Mouse (Mus musculus): ENCODE data around the gene Fam89b. TPM values are rescaled to one million over a fixed set of nuclear protein-coding genes. Genes with fewer than 3 reads are reported as not detected.
A peak's percentile ranks its signal among the peaks of the same experiment; 100 is the strongest.

The Fam89b gene
- total and polyA plus RNA-seq, 2 experiments, result 6.8 to 56.6 TPM

DNA sequence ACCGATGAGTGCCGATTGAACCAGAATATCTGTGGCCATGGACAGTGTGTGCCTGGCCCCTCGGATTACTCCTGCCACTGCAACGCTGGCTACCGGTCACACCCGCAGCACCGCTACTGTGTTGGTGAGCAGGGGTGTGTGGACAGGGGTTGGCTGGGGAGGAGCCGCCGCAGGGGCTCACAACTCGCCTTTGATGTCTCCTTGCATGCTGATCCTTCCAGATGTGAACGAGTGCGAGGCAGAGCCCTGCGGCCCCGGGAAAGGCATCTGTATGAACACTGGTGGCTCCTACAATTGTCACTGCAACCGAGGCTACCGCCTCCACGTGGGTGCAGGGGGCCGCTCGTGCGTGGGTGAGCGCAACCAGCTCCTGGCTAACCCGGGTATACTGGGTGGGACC is 21.5 kb upstream of the Fam89b start:
- H3K79me2 ChIP-seq (ENCODE audit: control insufficient read depth, insufficient read depth, low read length), result no peaks in the 10 kb centered on the region
- no peak for TF ChIP-seq CTCF (IDR thresholded peaks at IDR 0.05; ENCODE audit: low read depth, low read length)
- H3K4me1 ChIP-seq (ENCODE audit: control insufficient read depth, insufficient read depth, low read length), result no peaks in the 10 kb centered on the region
- no peak overlapping the region for H3K27ac ChIP-seq (replicated peaks; ENCODE audit: insufficient read depth, low read depth, low read length)
- DNase-seq (ENCODE audit: extremely low read depth, low read depth, low spot score), result no peak
- no peak overlapping the region for H3K4me3 ChIP-seq (ENCODE audit: insufficient read depth, low read depth, low read length)
- WGBS, result 35% methylated on average over 22 of the region's 22 CpGs
- no peaks in the 10 kb centered on the region for H3K36me3 ChIP-seq (ENCODE audit: control insufficient read depth, insufficient read depth, low read length)
- H3K27me3 ChIP-seq (ENCODE audit: control insufficient read depth, insufficient read depth, low read length), result no peaks in the 10 kb centered on the region
- no peak overlapping the region for H3K9ac ChIP-seq (ENCODE audit: low read depth, low read length)

DNA sequence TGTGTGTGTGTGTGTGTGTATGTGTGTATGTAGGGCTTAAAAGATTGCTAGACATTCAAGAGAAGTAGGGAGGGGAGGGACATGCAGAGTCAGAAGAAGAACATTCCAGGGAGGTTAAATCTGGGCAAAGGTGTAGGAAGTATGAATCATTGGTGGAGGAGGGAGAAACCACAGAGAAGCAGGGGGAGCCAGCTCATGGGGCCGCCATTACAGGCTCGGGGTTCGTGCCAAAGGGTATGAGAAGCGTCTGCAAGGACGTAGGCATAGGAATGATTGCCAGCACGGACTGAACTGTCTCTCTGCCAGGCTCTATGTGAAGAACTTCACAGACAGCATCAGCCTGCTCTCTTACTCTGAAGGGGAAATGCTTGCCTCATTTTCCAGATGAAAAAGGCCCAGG is 20.0 kb upstream of the Fam89b start:
- TF ChIP-seq CTCF (IDR thresholded peaks at IDR 0.05; ENCODE audit: low read depth, low read length) (no peak), POLR2A (IDR thresholded peaks at IDR 0.05; ENCODE audit: extremely low read depth, insufficient read depth, low read length) (no peak)
- no peak overlapping the region for H3K4me3 ChIP-seq (ENCODE audit: insufficient read depth, low read depth, low read length)
- no peaks in the 10 kb centered on the region for H3K4me1 ChIP-seq (ENCODE audit: control insufficient read depth, insufficient read depth, low read length)
- no peaks in the 10 kb centered on the region for H3K79me2 ChIP-seq (ENCODE audit: control insufficient read depth, insufficient read depth, low read length)
- no peaks in the 10 kb centered on the region for H3K27me3 ChIP-seq (ENCODE audit: control insufficient read depth, insufficient read depth, low read length)
- WGBS, result 73% methylated on average over 6 of the region's 6 CpGs
- H3K9ac ChIP-seq (ENCODE audit: low read depth, low read length), result no peak overlapping the region
- no peaks in the 10 kb centered on the region for H3K36me3 ChIP-seq (ENCODE audit: control insufficient read depth, insufficient read depth, low read length)
- H3K27ac ChIP-seq (replicated peaks; ENCODE audit: insufficient read depth, low read depth, low read length), result no peak overlapping the region
- DNase-seq (ENCODE audit: extremely low read depth, low read depth, low spot score), result no peak

DNA sequence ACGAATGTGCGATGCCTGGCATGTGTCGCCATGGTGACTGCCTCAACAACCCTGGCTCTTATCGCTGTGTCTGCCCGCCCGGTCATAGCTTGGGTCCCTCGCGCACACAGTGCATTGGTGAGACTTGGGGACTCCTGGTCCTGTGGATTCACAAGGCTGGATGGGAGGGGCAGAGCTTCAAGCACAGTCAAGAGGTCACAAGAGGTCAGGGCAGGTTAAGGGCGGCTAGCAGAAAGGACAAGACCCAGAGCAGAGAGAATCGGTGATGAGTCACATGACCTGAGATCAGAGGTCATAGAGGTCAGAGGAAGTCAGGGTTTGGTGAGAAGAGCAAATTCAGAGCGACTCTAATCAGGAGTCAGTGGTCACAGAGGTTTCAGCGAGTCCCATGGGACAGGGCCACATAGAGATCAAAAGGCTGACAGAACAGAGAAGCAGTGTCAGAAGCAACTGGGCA is 17.5 kb upstream of the Fam89b start:
- TF ChIP-seq POLR2A (IDR thresholded peaks at IDR 0.05; ENCODE audit: extremely low read depth, insufficient read depth, low read length) (no peak), CTCF (IDR thresholded peaks at IDR 0.05; ENCODE audit: low read depth, low read length) (no peak)
- peaks cover 2% of the 10 kb centered on the region for H3K27me3 ChIP-seq (ENCODE audit: control insufficient read depth, insufficient read depth, low read length)

DNA sequence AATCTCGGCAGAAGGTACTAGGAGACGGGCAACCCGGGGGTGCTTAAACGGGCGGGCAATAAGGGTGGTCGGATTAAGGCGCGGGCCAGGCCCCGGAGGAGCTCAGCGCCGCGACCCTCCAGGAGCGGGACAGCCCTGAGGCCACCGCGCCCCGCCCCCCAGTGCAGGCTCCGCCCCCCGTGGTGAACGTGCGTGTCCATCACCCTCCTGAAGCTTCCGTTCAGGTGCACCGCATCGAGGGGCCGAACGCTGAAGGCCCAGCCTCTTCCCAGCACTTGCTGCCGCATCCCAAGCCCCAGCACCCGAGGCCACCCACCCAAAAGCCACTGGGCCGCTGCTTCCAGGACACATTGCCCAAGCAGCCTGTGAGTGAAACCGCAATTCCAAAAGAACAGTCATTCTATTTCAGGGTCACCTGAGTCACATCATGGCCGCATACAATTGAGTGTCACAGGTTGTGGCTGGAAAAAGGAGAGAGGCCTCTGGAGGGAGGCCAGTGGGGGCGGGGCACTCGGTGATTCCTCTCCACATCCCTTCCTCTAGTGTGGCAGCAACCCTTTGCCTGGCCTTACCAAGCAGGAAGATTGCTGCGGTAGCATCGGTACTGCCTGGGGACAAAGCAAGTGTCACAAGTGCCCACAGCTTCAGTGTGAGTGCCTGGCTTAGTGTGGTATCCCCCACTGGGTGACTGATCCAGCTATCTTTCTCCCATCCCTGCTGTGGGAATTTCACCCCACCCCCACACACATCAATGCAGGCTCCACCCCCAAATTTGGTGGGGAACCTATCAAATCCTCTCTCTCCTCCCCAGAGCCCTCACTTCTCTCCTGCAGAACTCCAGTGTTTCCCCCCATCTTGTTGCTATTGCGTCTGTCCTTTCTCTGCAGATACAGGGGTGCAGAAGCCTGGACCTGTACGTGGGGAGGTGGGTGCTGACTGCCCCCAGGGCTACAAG is 16.6 kb upstream of the Fam89b start:
- Histone ChIP-seq H3K36me3 (ENCODE audit: control insufficient read depth, insufficient read depth, low read length) (no peaks in the 10 kb centered on the region), H3K9ac (ENCODE audit: low read depth, low read length) (no peak overlapping the region), H3K4me3 (ENCODE audit: insufficient read depth, low read depth, low read length) (no peak overlapping the region), H3K27ac (replicated peaks; ENCODE audit: insufficient read depth, low read depth, low read length) (no peak overlapping the region), H3K79me2 (ENCODE audit: control insufficient read depth, insufficient read depth, low read length) (no peaks in the 10 kb centered on the region), H3K4me1 (ENCODE audit: control insufficient read depth, insufficient read depth, low read length) (no peaks in the 10 kb centered on the region), H3K27me3 (ENCODE audit: control insufficient read depth, insufficient read depth, low read length) (peaks cover 5% of the 10 kb centered on the region)
- no peak for DNase-seq (ENCODE audit: extremely low read depth, low read depth, low spot score)
- TF ChIP-seq POLR2A (IDR thresholded peaks at IDR 0.05; ENCODE audit: extremely low read depth, insufficient read depth, low read length), result no peak
- TF ChIP-seq CTCF (IDR thresholded peaks at IDR 0.05; ENCODE audit: low read depth, low read length), result no peak
- WGBS, result 16% methylated on average over 36 of the region's 36 CpGs

More for the DNA sequence above, 17.5 kb upstream of the Fam89b start:
- Histone ChIP-seq H3K9ac (ENCODE audit: low read depth, low read length) (no peak overlapping the region), H3K4me1 (ENCODE audit: control insufficient read depth, insufficient read depth, low read length) (no peaks in the 10 kb centered on the region), H3K79me2 (ENCODE audit: control insufficient read depth, insufficient read depth, low read length) (no peaks in the 10 kb centered on the region), H3K27ac (replicated peaks; ENCODE audit: insufficient read depth, low read depth, low read length) (no peak overlapping the region), H3K4me3 (ENCODE audit: insufficient read depth, low read depth, low read length) (no peak overlapping the region), H3K36me3 (ENCODE audit: control insufficient read depth, insufficient read depth, low read length) (no peaks in the 10 kb centered on the region)
- no peak for DNase-seq (ENCODE audit: extremely low read depth, low read depth, low spot score)
- WGBS, result 34% methylated on average over 12 of the region's 12 CpGs

DNA sequence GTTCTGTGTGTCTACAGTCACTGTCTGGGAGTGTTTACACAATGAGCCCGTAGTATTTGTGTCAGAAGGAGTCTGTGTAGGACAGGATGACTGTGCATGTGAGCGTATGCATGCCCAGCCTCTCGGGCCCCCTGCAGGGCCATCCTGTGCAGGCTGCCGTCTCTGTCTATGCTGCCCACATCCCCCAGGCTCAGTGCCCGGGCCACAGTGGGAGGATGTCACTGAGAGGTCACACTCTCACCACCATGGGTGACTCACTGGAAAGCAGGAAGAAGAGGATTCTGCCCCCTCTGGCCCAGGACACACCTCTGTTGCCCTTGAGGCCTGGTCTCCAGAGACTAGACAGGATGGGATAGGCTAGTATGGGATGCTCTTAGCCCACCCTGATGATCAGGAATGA is 14.1 kb upstream of the Fam89b start:
- WGBS, result 81% methylated on average over 5 of the region's 5 CpGs
- no peak for DNase-seq (ENCODE audit: extremely low read depth, low read depth, low spot score)
- Histone ChIP-seq H3K27ac (replicated peaks; ENCODE audit: insufficient read depth, low read depth, low read length) (no peak overlapping the region), H3K4me3 (ENCODE audit: insufficient read depth, low read depth, low read length) (no peak overlapping the region), H3K79me2 (ENCODE audit: control insufficient read depth, insufficient read depth, low read length) (no peaks in the 10 kb centered on the region), H3K9ac (ENCODE audit: low read depth, low read length) (no peak overlapping the region), H3K27me3 (ENCODE audit: control insufficient read depth, insufficient read depth, low read length) (peaks cover 5% of the 10 kb centered on the region), H3K36me3 (ENCODE audit: control insufficient read depth, insufficient read depth, low read length) (no peaks in the 10 kb centered on the region), H3K4me1 (ENCODE audit: control insufficient read depth, insufficient read depth, low read length) (no peaks in the 10 kb centered on the region)
- TF ChIP-seq CTCF (IDR thresholded peaks at IDR 0.05; ENCODE audit: low read depth, low read length), result no peak
- TF ChIP-seq POLR2A (IDR thresholded peaks at IDR 0.05; ENCODE audit: extremely low read depth, insufficient read depth, low read length), result no peak

DNA sequence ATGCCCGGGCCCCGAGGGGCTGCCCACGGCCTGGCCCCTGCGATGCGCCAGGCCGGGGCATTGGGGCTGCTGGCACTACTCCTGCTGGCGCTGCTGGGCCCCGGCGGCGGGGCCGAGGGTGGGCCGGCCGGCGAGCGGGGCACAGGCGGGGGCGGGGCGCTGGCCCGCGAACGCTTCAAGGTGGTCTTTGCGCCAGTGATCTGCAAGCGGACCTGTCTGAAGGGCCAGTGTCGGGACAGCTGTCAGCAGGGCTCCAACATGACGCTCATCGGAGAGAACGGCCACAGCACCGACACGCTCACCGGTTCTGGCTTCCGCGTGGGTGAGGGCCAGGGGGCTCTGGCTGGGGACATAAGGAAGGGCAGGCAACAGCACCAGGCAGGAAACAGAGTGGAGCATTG is 12.8 kb upstream of the Fam89b start:
- H3K27me3 ChIP-seq (ENCODE audit: control insufficient read depth, insufficient read depth, low read length), result peaks cover 5% of the 10 kb centered on the region
- WGBS, result 17% methylated on average over 32 of the region's 32 CpGs
- H3K4me1 ChIP-seq (ENCODE audit: control insufficient read depth, insufficient read depth, low read length), result no peaks in the 10 kb centered on the region
- DNase-seq (ENCODE audit: extremely low read depth, low read depth, low spot score), result no peak
- no peak overlapping the region for H3K27ac ChIP-seq (replicated peaks; ENCODE audit: insufficient read depth, low read depth, low read length)
- no peaks in the 10 kb centered on the region for H3K36me3 ChIP-seq (ENCODE audit: control insufficient read depth, insufficient read depth, low read length)
- TF ChIP-seq POLR2A (IDR thresholded peaks at IDR 0.05; ENCODE audit: extremely low read depth, insufficient read depth, low read length), result no peak
- H3K9ac ChIP-seq (ENCODE audit: low read depth, low read length), result peak overlapping the region; percentile 63
- peak overlapping the region; percentile 57 for H3K4me3 ChIP-seq (ENCODE audit: insufficient read depth, low read depth, low read length)
- H3K79me2 ChIP-seq (ENCODE audit: control insufficient read depth, insufficient read depth, low read length), result no peaks in the 10 kb centered on the region

All from liver, adult 2 months (tissue).